Mouse (Mus musculus) neutrophil, adult 5-6 weeks (primary cell): Measurements from ENCODE around the gene Plekhg1. TPM values are rescaled to one million over a fixed set of nuclear protein-coding genes. Genes with fewer than 3 reads are reported as not detected.

Source experiments
- ATAC-seq: fragments of 151-379, 151-347 bp; 2 replicates; pipeline ENCODE4 v1.8.0; 2017; ENCODE audit warnings: mild to moderate bottlenecking, moderate TSS enrichment; ENCODE audit not compliant: insufficient number of reproducible peaks, poor library complexity, low FRiP score, severe bottlenecking; ENCODE audit errors: extremely low read depth
- total RNA-seq: library from RNA; stranded (forward); fragments of 200-1000 nt; gene quantifications from 2 replicates; pipeline ENCODE4 v1.2.3, GENCODE M21; 2017

Plekhg1 gene
- 1.0 and 1.2 TPM in 2 replicates for total RNA-seq

- peak; percentile 36 for ATAC-seq
Observed at GRCm38 (mm10) chr10:3740148-3740503, at the start of gene Plekhg1. Plekhg1 (plus strand) TSS chr10:3740364.

GRCm38 (mm10) chr10:3692791-3693190, 47.4 kb upstream of the Plekhg1 start:
- ATAC-seq = no peak

- no peak for ATAC-seq
Observed at GRCm38 (mm10) chr10:3693699-3694280, 46.4 kb upstream of the Plekhg1 start.

- no peak for ATAC-seq
Observed at GRCm38 (mm10) chr10:3695332-3695905, 44.7 kb upstream of the Plekhg1 start.

GRCm38 (mm10) chr10:3696727-3697348, 43.3 kb upstream of the Plekhg1 start:
- no peak for ATAC-seq

GRCm38 (mm10) chr10:3697500-3697899, 42.7 kb upstream of the Plekhg1 start:
- ATAC-seq = no peak

GRCm38 (mm10) chr10:3700225-3701073, 39.7 kb upstream of the Plekhg1 start:
- ATAC-seq = no peak

GRCm38 (mm10) chr10:3701832-3702231, 38.3 kb upstream of the Plekhg1 start:
- ATAC-seq = no peak

GRCm38 (mm10) chr10:3702585-3702984, 37.6 kb upstream of the Plekhg1 start:
- ATAC-seq = no peak

GRCm38 (mm10) chr10:3706231-3706630, 33.9 kb upstream of the Plekhg1 start:
- no peak for ATAC-seq

GRCm38 (mm10) chr10:3710081-3710480, 30.1 kb upstream of the Plekhg1 start:
- no peak for ATAC-seq

GRCm38 (mm10) chr10:3715302-3715943, 24.7 kb upstream of the Plekhg1 start:
- ATAC-seq = no peak

- no peak for ATAC-seq
Observed at GRCm38 (mm10) chr10:3718021-3718865, 21.9 kb upstream of the Plekhg1 start.

GRCm38 (mm10) chr10:3720296-3720695, 19.9 kb upstream of the Plekhg1 start:
- ATAC-seq = no peak

- ATAC-seq = no peak
Observed at GRCm38 (mm10) chr10:3722339-3722738, 17.8 kb upstream of the Plekhg1 start.

- ATAC-seq = no peak
Observed at GRCm38 (mm10) chr10:3724665-3725064, 15.5 kb upstream of the Plekhg1 start.

- no peak for ATAC-seq
Observed at GRCm38 (mm10) chr10:3729666-3730065, 10.5 kb upstream of the Plekhg1 start.

- no peak for ATAC-seq
Observed at GRCm38 (mm10) chr10:3730314-3730713, 9.8 kb upstream of the Plekhg1 start.
